Mouse (Mus musculus) CD4-positive, CD25-positive, alpha-beta regulatory T cell, adult 2 months (primary cell): Measurements from ENCODE around the gene Rab17.

Experiments used
- DNase-seq: peaks from one replicate; pipeline ENCODE4 v3.0.0-alpha.2; 2012; ENCODE audit warnings: low read depth, low spot score

Rab17 gene

DNA sequence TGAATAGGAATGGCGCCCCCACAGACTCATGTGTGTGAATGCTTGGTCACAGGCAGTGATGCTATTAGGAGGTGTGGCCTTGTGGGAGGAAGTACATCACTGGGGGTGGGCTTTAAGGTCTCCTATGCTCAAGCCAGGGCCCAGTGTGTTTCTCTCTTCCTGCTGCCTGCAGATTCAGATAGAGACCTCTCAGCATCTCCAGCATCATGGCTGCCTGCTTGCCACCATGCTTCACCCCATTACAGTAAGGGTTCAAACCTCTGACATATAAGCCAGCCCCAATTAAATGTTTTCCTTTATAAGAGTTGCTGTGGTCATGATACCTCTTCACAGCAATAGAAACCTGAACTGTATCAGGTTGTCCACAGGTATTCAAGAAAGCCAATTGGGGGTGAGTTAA lies 26.5 kb upstream of the Rab17 start:
- no peak for DNase-seq

DNA sequence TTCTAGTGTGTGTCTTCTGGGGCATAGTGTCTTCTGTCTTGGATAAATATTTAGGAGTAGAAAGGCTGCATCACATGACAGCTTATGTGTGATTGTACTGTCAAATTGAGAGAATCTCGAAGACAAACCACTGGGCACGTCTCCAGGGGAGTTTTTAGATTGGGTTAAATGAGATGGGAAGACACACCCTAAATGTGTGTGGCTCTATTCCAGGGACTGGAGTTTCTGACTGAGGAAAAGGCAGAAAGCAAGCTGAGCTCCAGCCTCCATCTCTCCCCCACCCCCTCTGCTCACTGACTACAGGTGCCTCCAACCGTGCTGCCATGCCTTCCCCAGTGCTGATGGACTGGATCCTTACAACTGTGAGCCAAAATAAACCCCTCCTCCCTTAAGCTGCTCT lies 11.9 kb upstream of the Rab17 start:
- DNase-seq = no peak

DNA sequence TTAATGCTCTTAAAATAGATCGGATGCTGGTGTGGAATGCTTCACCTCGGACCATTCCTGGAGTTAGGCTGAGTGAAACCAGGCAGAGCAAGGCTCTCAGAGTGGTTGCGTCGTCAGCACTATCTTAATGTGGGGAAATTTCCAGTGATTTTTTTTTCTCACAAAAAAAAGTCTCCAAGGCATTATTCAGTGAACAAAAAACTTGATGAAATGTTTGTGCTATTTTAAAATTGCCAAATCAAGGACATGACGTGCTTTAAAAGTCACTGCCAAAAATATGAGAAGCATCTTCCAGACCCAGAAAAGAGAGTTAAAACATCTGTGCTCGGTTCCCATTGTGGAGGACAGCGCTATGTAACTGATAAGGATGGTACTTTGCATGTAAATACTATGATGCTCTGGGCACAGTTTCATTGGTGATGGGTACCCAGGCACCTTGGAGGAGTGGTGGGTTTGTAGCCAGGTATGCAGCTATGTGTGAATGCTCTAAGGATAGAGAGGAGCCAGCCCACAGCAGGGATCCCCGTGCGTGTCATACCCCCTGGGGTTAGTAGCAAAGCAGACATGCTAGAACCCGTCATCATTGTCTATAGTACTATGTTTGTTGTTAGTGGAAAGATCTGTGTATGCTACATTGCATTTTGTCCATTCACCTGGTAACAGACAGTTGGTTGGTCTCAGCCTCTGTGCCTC lies 11.3 kb upstream of the Rab17 start:
- DNase-seq = no peak

- no peak for DNase-seq
Observed at GRCm38 (mm10) chr1:90975960-90976359, 6.5 kb upstream of the Rab17 start.

DNA sequence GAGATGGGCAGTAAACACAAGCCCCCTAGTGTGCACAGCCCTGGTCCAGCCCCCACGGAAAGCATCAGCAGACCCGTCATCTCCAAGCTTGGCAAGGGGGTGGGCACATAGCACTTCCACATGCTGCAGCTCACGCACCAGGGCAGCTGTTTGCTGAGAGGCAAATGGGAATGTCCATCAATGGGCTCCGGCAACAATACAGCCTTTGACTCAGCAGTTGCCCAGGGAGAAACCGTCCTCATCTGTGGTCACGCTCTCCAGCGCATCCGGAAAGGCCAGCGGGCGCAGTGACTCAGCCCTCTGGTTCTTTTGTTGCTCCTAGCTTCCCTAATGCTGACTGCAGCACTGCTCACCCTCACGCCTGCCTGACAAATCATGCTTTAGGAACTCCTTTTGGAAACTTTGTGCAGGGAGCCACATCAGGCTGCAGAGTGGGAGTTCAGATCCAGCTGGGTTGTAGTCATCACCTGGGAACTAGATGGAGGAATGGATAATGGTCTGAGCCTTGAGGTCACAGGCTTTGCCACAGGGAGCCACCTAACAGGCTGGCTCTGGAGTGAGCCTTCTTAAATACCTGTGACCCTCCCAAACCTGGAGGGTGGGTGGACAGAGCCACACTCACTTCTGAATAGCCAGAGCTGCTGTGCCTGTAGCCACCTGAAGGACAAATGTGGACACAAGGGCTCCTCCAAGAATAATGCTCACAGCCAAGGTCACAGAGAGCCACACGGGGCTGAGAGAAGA lies 5.6 kb upstream of the Rab17 start:
- no peak for DNase-seq

DNA sequence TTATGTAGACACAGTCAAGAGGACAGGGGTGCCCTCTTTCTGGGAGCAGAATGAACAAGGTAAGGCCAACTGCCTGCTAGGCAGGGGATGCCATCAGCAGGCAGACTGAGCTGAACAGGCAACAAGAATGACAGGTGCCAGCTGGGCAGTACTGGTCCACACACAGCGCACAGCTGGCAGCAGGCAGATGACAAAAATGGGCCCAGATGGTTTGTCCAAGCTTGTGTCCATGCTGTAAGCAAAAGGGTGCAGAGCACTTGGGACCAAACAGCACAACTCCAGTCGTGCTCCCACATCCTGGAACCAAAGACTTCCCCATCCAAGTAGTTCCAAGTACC lies 4.1 kb upstream of the Rab17 start:
- DNase-seq = no peak

- peak; percentile 81 for DNase-seq
Observed at GRCm38 (mm10) chr1:90972911-90973573, 3.6 kb upstream of the Rab17 start.

DNA sequence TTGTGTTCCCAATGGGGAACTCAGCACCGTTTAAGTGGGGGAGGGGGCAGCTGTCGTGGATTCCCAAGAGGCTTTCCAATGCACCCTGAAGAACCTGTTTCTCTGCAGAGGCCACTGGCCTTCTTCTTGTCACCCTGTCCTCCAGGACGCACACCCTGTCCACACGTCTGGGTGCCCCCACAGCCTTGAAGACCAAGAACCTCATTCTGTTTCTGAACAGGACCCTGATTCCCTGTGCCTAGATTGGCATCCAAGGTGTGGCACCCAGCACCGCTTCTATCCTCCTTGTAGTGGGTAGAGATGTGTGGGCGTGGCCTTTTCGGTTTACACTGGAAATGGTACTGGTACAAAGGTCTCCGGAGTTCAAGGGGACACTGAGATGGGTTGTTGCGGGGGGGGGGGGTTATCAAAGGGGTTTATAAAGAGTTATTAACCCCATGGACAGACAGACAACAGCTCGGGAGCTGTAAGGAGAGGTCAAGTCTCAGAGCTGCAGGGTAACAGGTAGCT lies 475 bp upstream of the Rab17 start:
- no peak for DNase-seq

DNA sequence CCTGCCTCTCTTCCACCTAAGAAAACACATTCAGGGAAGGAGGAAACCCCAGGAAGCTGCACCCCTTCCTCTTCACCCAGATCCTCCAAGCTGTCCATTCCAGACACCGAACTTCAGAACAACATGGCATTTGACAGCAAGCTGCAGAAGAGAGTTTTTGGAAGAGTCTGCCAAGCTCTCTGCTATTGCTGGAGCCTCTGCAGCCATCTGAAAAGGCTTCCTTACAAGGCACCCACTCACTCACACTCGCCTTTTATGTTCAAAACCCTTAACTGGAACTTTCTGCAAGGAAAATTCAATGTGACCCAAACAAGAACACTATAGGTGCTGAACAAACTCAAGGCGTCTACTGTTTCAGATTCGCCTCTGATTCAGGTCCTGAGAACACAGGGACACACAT lies 812 bp downstream of the Rab17 start:
- no peak for DNase-seq

GRCm38 (mm10) chr1:90967583-90967982 lies 1.9 kb downstream of the Rab17 start:
- no peak for DNase-seq

- no peak for DNase-seq
Observed at GRCm38 (mm10) chr1:90962994-90963393, 6.5 kb downstream of the Rab17 start.

DNA sequence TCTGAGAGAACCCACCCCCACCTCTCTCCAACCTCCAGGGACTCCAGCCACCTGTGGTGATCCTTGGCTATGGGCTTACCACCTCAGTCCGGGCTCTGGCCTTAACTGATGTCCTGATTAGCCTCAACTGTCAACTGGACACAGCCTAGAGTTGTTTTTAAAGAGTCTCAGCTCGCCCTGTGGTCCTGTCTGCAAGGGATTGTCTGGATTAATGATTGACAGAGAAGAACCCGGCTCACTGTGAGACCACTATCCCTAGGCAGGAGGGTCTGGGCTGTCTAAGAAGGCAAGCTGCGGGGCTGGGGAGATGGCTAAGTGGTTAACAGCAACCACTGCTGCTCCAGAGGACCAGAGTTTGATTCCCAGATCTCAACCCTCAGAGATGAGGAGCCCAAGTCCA lies 6.9 kb downstream of the Rab17 start:
- DNase-seq = no peak

- DNase-seq = peak; percentile 76
Observed at GRCm38 (mm10) chr1:90956245-90957096, 13.0 kb downstream of the Rab17 start.

- DNase-seq = no peak
Observed at GRCm38 (mm10) chr1:90953688-90954087, 15.8 kb downstream of the Rab17 start.

DNA sequence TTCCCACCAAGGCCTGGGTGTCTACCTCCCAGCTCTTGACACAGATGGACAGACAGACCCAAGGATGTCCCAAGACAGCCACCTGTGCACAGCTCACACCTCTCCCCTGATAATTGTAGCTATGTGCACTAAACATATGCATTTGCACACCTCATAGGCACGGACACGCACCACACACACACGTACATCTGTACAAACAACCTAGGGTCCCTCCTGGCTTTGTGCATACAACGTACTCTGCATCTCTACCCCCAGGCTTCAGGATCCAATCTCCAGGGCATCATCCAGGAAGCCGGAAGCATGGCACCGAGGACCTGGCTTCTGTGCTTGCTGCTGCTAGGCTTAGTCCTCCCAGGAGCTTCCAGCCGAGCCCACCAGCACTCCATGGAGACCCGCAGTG lies 16.7 kb downstream of the Rab17 start, which contains the start of gene Prlh:
Prlh (plus strand) TSS at position 301 of the 400 bp plus-strand sequence.
- DNase-seq = no peak

- no peak for DNase-seq
Observed at GRCm38 (mm10) chr1:90951670-90952069, 17.8 kb downstream of the Rab17 start.

GRCm38 (mm10) chr1:90949309-90949708 lies 20.2 kb downstream of the Rab17 start:
- no peak for DNase-seq

DNA sequence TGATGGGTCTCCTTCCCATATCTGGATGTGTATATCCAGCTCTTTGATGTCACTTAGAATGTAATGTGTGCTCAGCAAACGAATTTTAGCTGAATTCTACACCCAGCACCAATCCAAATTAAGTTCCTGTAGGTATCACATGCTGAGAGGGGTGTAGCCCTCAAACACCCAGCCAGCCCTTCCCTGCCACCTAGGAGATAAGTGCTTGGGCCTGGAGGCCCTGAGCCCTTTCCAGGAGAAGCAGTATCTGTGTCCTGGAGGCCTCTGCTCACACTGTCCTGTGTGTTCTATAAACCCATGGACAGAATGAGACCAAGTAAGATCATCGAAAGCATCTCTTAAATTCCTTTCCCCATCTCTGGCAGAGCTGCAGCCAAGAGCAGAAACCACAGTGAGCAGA lies 22.2 kb downstream of the Rab17 start:
- no peak for DNase-seq

DNA sequence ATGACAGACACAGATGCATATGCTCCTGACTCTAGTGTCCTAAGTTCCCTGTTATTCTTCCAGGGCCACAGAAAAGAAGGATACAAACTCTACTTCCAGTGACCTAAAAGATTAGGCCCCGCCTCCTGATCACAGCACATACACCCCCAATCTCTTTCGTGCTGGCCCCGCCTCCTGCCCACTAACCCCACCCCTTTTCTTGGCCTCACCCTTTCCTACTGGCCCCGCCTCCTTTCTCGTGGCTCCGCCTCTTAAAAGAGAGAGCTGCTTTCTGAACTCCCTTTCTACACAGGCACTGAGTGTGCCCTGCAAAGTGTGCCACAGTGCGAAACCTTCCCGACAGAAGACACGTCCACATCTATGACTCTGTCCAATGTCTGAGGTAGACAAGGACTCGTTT lies 24.3 kb downstream of the Rab17 start:
- DNase-seq = peak; percentile 8

- DNase-seq = no peak
Observed at GRCm38 (mm10) chr1:90939980-90940379, 29.5 kb downstream of the Rab17 start.

DNA sequence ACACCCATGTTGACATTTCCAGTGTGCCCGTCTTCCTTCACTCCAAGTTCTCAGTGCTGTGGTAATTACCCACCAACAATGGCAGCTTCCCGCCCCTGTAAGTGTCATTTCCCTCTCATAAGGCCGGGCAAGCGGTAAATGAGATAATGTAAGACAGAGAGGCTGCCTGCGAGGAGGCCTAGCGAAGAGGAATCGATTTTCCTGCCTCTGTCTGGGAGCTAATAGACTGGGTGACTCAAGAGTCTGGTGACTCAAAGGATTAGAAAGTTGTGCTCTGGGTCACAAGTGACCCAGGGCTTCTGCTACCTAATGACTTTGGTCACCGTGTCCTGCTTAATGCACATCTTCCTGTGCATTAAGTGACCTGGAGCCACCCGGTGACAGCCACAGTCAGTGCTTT lies 32.5 kb downstream of the Rab17 start:
- DNase-seq = no peak

DNA sequence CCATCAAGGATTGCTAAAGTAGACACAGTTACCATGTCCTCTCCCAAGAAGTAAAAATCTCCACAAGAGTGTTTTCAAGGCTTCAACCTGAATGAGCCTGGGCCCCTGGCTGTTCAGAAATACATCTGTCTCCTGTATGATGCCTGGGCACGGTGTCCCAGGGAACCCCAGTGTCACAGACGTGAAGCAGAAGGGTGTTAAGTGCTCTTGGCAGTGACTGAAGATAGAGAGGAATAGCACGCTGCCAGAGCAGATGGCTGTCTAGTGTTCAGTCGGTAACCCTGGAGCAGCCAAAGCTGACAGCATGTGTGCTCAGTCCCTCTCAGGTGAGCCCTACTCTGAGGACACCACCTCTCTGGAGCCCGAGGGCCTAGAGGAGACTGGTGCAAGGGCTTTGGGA lies 36.5 kb downstream of the Rab17 start:
- no peak for DNase-seq
